Mouse (Mus musculus): ENCODE measurements around the gene Plekhd1.

Plekhd1 gene

DNA sequence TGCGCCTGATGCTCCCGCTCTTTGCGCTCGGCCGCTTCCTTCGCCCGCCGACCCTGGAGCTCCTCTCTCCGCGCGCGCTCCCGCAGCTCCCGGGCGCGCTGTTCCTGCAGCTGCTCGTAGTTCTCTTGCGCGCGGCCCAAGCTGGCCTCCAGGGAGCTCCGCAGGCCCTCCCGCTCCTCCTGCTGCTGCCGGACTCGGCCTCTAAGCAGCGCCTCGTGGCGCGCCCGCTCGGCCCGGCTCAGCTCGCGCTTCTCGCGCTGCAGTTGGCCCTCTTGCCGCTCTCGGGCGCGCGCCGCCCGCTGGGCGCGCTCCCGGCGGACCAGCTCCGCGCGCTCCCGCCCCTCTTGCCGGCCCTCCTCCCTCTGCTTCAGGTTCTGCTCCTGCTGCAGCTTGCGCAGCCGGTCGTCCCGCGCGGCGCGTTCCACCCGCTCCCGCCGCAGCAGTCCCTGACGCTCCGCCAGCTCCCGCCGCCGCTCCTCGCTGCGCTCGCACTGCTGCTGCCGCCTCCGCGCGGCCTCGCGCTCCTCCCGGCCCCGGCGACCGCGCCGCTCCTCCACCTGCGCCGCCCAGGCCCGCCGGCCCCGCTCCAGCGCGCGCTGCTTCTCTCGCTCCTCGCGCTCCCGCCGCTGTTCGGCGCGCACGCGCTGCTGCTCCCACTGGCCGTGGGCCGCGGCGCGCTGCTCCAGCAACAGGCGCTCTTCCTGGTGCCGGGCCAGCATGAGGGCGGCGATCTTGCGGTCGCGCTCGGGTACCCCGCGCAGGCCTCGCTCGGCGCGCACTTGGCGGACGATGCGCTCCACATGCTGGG lies 65.6 kb downstream of the Plekhd1 start:
- peak; percentile 68 for DNase-seq (ENCODE audit: low spot score)

DNA sequence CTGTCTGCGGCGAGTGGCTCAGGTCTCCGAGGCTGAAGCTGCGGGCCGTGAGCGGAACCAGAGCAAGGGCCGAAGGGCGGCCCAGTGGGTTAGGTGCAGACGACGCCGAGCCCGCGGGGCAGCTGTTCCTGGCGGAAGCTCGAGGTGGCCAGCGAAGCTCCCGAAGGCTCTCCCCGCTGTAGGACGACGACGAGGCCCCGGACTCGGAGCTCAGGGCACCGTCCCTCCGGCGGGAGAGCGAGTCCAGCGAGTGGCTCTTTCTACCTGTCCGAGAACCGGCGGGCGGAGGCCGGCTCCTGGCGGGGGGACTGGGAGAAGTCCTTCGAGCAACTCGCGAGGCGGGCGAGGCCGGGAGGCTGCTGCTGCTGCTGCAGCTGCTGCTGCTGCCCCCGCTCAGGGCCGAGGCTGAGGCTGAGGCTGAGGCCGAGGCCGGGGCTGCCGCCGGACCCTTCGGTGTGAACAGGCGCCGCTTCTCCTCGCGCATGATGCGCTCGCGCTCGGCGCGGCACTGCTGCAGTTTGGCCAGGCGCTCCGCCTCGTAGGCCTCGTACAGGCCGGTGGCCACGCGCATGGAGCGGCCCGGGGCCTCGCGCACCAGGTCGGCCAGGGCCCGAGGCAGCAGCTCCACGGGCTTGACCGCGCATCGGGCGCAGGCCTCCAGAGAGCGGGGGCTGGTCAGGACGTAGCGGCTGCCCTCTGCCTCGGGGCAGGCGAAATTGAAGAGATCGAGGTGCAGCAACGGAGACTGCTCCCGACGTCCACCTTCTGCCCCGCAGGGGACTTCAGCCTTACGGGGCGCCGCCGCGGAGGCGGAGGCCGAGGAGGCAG lies 66.4 kb downstream of the Plekhd1 start:
- DNase-seq (ENCODE audit: low spot score) = peak; percentile 57

DNA sequence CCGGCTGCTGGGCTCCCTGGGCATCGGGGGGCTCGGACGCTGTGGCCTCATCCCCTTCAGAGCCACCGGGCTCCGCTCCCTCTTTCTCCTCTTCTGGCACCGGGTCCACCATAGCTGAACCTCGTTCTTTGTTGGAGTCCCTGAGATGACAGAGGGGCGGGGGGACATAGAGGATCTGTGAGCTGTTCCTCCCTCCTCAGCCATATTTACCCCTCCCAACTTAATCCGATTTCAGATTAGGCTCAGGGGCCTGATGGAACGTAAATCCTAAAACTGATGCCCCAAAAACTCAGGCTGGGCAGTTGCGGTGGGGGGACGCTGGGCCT lies 67.0 kb downstream of the Plekhd1 start:
- DNase-seq (ENCODE audit: low spot score) = no peak

DNA sequence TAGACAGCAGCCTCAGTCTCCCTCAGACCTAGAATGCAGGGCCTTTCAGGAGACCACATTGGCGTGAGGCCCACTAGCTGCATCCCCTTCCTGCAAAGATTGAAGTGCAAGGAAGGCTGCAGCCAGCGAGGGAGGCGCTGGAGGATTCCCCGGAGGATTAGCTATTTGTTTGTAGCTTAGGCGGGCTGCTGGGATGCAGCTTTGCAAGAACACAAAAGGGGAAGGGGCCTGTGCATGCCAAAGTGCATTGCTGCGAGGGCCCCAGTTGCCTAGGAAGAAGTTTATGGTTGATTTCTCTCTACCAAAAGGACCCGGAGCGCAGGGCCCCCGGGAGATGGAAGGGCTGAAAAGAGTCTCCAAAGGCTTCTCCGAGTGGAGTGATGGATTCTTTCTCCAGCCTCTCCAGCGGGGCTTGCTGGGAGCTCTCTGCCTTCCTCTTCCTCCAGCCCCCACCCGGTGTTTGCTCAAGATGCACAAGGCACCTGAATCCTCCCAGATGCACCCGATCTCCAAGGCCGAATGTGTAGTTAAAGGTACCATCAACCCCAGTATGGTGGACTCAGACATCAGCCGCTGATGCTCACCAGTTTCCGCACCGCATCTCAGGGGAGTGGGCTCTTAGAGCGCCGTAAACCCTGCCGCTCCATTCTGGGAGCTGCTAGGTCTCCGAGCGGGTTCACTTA lies 67.5 kb downstream of the Plekhd1 start:
- DNase-seq (ENCODE audit: low spot score) = no peak

DNA sequence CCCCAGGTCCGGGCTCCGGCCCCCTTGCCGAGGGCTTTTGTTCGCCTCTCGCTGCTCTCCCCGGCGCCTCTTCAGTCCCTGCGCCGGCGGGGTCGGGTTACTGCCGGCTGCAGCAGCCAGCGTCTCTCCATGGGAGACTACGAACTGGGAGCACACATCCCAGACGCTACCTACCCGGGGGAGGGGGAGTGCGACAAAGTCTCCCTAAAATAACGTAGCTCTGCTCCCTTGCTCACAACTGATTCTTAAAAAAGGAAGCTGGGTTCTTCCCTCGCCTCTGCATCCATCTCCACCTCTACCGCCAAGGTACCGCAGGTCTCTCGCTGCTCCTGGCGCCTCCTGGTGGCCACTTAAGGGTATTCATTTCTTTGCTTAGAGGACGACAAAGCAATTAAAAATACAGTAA lies 68.0 kb downstream of the Plekhd1 start, which contains the start of gene Ccdc177:
Ccdc177 (minus strand) TSS at position 292 of the 406 bp plus-strand sequence.
- peak; percentile 89 for DNase-seq (ENCODE audit: low spot score)

DNA sequence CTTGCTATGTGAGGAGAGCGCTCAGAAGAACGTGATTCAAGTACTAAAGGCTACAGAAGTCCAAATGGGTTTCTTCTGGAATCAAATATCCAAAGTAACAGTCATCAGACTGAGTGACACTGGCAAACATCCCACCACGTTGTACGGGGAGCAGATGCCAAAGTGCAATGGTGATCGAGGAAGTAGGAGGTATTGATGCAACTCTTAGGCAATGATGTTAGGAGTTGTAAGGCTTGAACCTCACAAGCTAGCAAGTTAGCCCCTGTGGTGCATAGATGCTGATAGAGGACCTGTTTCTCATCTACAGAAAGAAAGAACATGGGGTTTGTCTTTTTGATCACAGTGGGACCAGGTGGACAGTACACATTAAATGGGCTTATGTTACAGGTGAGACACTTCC lies 70.6 kb downstream of the Plekhd1 start:
- DNase-seq (ENCODE audit: low spot score) = no peak

DNA sequence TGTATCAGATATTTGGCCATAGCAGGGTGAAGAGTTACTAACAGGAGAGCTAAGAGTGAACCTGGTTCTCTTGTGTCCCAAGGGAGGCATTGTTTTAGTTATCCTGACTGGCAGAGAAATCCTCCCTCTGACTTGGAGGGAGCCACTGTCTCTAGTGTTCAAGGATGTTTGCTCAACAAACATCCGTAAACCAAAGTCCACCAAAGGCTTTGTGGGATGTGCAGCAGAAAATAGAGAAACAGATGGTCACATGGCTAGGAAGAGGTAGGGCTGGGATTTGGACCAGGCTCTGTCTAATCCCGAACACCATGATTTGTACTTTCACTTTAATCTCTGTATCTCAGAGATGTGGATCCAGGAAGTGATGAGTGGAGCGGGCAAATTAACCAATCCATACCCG lies 71.7 kb downstream of the Plekhd1 start:
- DNase-seq (ENCODE audit: low spot score) = no peak

DNA sequence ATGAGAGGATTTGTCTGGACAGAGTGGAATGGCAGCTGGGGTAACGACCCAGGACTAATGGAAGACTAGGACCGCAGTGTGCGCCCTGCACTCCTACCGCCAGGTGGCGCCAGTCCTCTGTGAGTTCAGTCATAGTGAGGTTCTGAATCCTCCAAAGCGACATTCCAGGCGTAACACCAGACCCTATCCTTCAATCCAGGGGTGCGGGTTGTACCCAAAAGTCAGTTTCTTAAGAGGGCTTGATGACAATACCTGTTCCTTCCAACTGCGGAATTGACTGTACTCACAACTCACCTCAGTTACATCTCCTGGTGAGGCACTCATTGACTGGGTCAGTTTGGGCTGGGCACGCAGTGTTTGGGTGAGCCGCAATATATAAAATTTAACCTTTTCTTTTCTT lies 77.3 kb downstream of the Plekhd1 start:
- DNase-seq (ENCODE audit: low spot score) = peak; percentile 89
